Mouse (Mus musculus) v-Abl transformed pro-B cells (cell line): ENCODE measurements around the gene Gm45717.

ENCODE experiments used
- in situ Hi-C, 2 experiments: fragments of 400-800 bp; cut with MboI; formaldehyde crosslinking; loops; one replicate each; pipeline ENCODE4 v1.15.1; 2025; ENCODE audit not compliant: unreplicated experiment in 2 of 2

The Gm45717 gene

GRCm38 (mm10) chr7:140919911-140920310 lies 35.8 kb downstream of the Gm45717 start:
- in situ Hi-C loops: loop anchor here in 1 of 2 experiments (10.0 kb wide), 1 partner anchor 445 kb away; no protein-coding TSS in a partner anchor

GRCm38 (mm10) chr7:140914031-140914690 lies 41.6 kb downstream of the Gm45717 start:
- in situ Hi-C loops: loop anchor here in 1 of 2 experiments (5.0 to 10.0 kb wide), 2 partner anchors 33 to 451 kb away; no protein-coding TSS in a partner anchor

GRCm38 (mm10) chr7:140912846-140913482 lies 42.8 kb downstream of the Gm45717 start:
- in situ Hi-C loops: loop anchor here in 1 of 2 experiments (5.0 to 10.0 kb wide), 2 partner anchors 34 to 452 kb away; no protein-coding TSS in a partner anchor

- in situ Hi-C loops: loop anchor here in 1 of 2 experiments (5.0 to 10.0 kb wide), 2 partner anchors 35 to 453 kb away; no protein-coding TSS in a partner anchor
Observed at GRCm38 (mm10) chr7:140912293-140912692, 43.4 kb downstream of the Gm45717 start.

GRCm38 (mm10) chr7:140908634-140909107 lies 47.1 kb downstream of the Gm45717 start:
- in situ Hi-C loops: loop anchor here (5.0 to 10.0 kb wide), 3 partner anchors 139 to 944 kb away; no protein-coding TSS in a partner anchor

- in situ Hi-C loops: loop anchor here (5.0 to 10.0 kb wide), 3 partner anchors 139 to 943 kb away; no protein-coding TSS in a partner anchor
Observed at GRCm38 (mm10) chr7:140908181-140908580, 47.6 kb downstream of the Gm45717 start.

- in situ Hi-C loops: loop anchor here (5.0 to 10.0 kb wide), 3 partner anchors 140 to 943 kb away; no protein-coding TSS in a partner anchor
Observed at GRCm38 (mm10) chr7:140907697-140908096, 48.0 kb downstream of the Gm45717 start.

- in situ Hi-C loops: loop anchor here (5.0 to 10.0 kb wide), 3 partner anchors 140 to 942 kb away; no protein-coding TSS in a partner anchor
Observed at GRCm38 (mm10) chr7:140907131-140907530, 48.6 kb downstream of the Gm45717 start.

- in situ Hi-C loops: loop anchor here (5.0 to 10.0 kb wide), 3 partner anchors 142 to 941 kb away; no protein-coding TSS in a partner anchor
Observed at GRCm38 (mm10) chr7:140905642-140906081, 50.1 kb downstream of the Gm45717 start.

GRCm38 (mm10) chr7:140903212-140903611 lies 52.5 kb downstream of the Gm45717 start:
- in situ Hi-C loops: loop anchor here (5.0 to 10.0 kb wide), 3 partner anchors 61 to 938 kb away; no protein-coding TSS in a partner anchor

GRCm38 (mm10) chr7:140902036-140902875 lies 53.5 kb downstream of the Gm45717 start:
- in situ Hi-C loops: loop anchor here (5.0 to 10.0 kb wide), 3 partner anchors 60 to 937 kb away; no protein-coding TSS in a partner anchor

GRCm38 (mm10) chr7:140900220-140900619 lies 55.5 kb downstream of the Gm45717 start, which contains the start of gene Cox8b:
Gene Cox8b (minus strand): TSS chr7:140900446.
- in situ Hi-C loops: loop anchor here (5.0 to 10.0 kb wide), 3 partner anchors 58 to 935 kb away; no protein-coding TSS in a partner anchor
